18 mouse cellular contexts compared by ENCODE assay signal in the genomic region with DNA sequence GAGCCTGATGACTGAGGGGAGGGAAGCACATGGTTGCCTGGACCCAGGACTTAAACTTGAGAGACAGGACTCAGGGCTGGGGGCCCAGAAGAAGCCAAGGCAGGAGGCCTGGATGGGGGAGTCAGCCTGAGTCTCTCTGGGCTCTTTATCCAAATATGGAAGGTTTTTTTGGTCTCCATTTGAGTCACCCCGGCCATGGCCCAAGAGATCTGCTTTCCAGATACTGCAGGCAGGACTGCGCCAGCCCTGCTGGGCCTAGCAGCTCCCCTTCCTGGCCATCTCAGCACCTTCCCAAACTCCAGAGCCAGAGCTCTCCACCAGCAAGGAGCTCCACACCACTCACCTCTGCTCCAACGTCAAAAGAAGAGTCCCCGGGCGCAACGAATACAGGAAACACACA. TPM values are rescaled to one million over a fixed set of nuclear protein-coding genes. Genes with fewer than 3 reads are reported as not detected.
DNase-seq lines count a peak whose midpoint lies in the region; ATAC-seq and TF ChIP-seq lines count a peak whose summit lies in the region.
"Had no signal": no experiment of that assay in that cellular context is flagged by ENCODE, and none has a peak within 500 bp of the region (broad histone marks: within the 10 kb centered on the region; RNA-seq: fewer than 3 reads in every experiment).

No protein-coding gene starts in this region.

- H3K27me3 ChIP-seq in forebrain, embryonic 10.5 days (ENCODE audit: poor library complexity, severe bottlenecking): no peaks in the 10 kb centered on the region
- H3K27me3 ChIP-seq in forebrain, embryonic 14.5 days (replicated peaks; ENCODE audit: control insufficient read depth, insufficient read depth, low read length): no peaks in the 10 kb centered on the region
- H3K27me3 ChIP-seq in hindbrain, embryonic 10.5 days (ENCODE audit: insufficient read depth, poor library complexity, severe bottlenecking): no peaks in the 10 kb centered on the region
- H3K27me3 ChIP-seq in hindbrain, embryonic 12.5 days: no peaks in the 10 kb centered on the region
- H3K27me3 ChIP-seq in midbrain, embryonic 10.5 days (ENCODE audit: low read depth, poor library complexity, severe bottlenecking): no peaks in the 10 kb centered on the region
- no peaks in the 10 kb centered on the region for H3K27me3 ChIP-seq in midbrain, embryonic 14.5 days (ENCODE audit: control insufficient read depth, insufficient read depth, low read length)
- no peaks in the 10 kb centered on the region for H3K27me3 ChIP-seq in stomach, postnatal 0 days (ENCODE audit: control insufficient read depth, insufficient read depth, low read length)
- H3K27me3 ChIP-seq in midbrain, embryonic 11.5 days (ENCODE audit: control insufficient read depth, insufficient read depth, low read length): no peaks in the 10 kb centered on the region
- H3K27me3 ChIP-seq: forebrain, embryonic 13.5 days; liver, embryonic 13.5 days; midbrain, embryonic 15.5 days; neural tube, embryonic 12.5 days had no signal

- H3K4me2 ChIP-seq in forebrain, embryonic 14.5 days (ENCODE audit: low read length): no peak overlapping the region
- no peak overlapping the region for H3K4me2 ChIP-seq in hindbrain, embryonic 12.5 days (replicated peaks)
- H3K4me2 ChIP-seq in midbrain, embryonic 14.5 days (ENCODE audit: low read length): no peak overlapping the region
- H3K4me2 ChIP-seq in stomach, postnatal 0 days (replicated peaks; ENCODE audit: low read depth): no peak overlapping the region
- no peak overlapping the region for H3K4me2 ChIP-seq in midbrain, embryonic 11.5 days
- H3K4me2 ChIP-seq: forebrain, embryonic 13.5 days; liver, embryonic 13.5 days; midbrain, embryonic 15.5 days; neural tube, embryonic 12.5 days had no signal

- no peak for TF ChIP-seq EP300 in stomach, postnatal 0 days (optimal IDR thresholded peaks at IDR 0.05)

- peaks cover 98% of the 10 kb centered on the region for H3K36me3 ChIP-seq in forebrain, embryonic 10.5 days (replicated peaks)
- H3K36me3 ChIP-seq in forebrain, embryonic 14.5 days (ENCODE audit: control insufficient read depth, insufficient read depth, low read length): peaks cover 4% of the 10 kb centered on the region; the same call in 1 of the 2 replicates
- peaks cover 72% of the 10 kb centered on the region for H3K36me3 ChIP-seq in hindbrain, embryonic 10.5 days
- H3K36me3 ChIP-seq in hindbrain, embryonic 12.5 days: peaks cover 15% of the 10 kb centered on the region
- H3K36me3 ChIP-seq in midbrain, embryonic 10.5 days: peaks cover 82% of the 10 kb centered on the region
- H3K36me3 ChIP-seq in midbrain, embryonic 14.5 days (ENCODE audit: control insufficient read depth, insufficient read depth, low read length): no peaks in the 10 kb centered on the region
- H3K36me3 ChIP-seq in stomach, postnatal 0 days (ENCODE audit: control insufficient read depth, insufficient read depth, low read length): no peaks in the 10 kb centered on the region
- no peaks in the 10 kb centered on the region for H3K36me3 ChIP-seq in midbrain, embryonic 11.5 days (ENCODE audit: control insufficient read depth, insufficient read depth, low read length)
- H3K36me3 ChIP-seq: liver, embryonic 13.5 days; midbrain, embryonic 15.5 days had no signal

- DNase-seq in forebrain, embryonic 10.5 days (ENCODE audit: extremely low spot score, low spot score): no peak
- DNase-seq in forebrain, embryonic 14.5 days (ENCODE audit: low spot score): no peak
- no peak for DNase-seq in hindbrain, embryonic 10.5 days (ENCODE audit: low spot score)
- no peak for DNase-seq in midbrain, embryonic 10.5 days (ENCODE audit: low spot score)
- DNase-seq in midbrain, embryonic 14.5 days: no peak
- no peak for DNase-seq in stomach, postnatal 0 days (ENCODE audit: low spot score)
- DNase-seq in midbrain, embryonic 11.5 days (ENCODE audit: low spot score, missing footprints): no peak
- DNase-seq: B cell, adult 2 months; heart, postnatal 36 days; kidney, adult 18-20 months; liver, embryonic 13.5 days; lung, postnatal 14 days; retina, postnatal 1 day; spleen, adult 18-20 months had no signal

- WGBS in forebrain, embryonic 10.5 days: 92% methylated on average over 6 of the region's 6 CpGs
- WGBS in forebrain, embryonic 14.5 days: 90% methylated on average over 6 of the region's 6 CpGs
- 91% methylated on average over 6 of the region's 6 CpGs for WGBS in hindbrain, embryonic 10.5 days
- WGBS in hindbrain, embryonic 12.5 days: 80% methylated on average over 6 of the region's 6 CpGs
- WGBS in midbrain, embryonic 10.5 days: 85% methylated on average over 6 of the region's 6 CpGs
- 93% methylated on average over 6 of the region's 6 CpGs for WGBS in midbrain, embryonic 14.5 days
- WGBS in stomach, postnatal 0 days: 50% methylated on average over 6 of the region's 6 CpGs
- WGBS in midbrain, embryonic 11.5 days: 92% methylated on average over 6 of the region's 6 CpGs

- ATAC-seq in forebrain, embryonic 14.5 days: no peak
- no peak for ATAC-seq in hindbrain, embryonic 12.5 days (ENCODE audit: low FRiP score)
- ATAC-seq in midbrain, embryonic 14.5 days (ENCODE audit: low FRiP score, low TSS enrichment): no peak
- ATAC-seq in stomach, postnatal 0 days (ENCODE audit: low FRiP score, low TSS enrichment): no peak
- ATAC-seq in midbrain, embryonic 11.5 days (ENCODE audit: low FRiP score): no peak
- ATAC-seq: forebrain, embryonic 13.5 days; midbrain, embryonic 15.5 days had no signal

- H3K27ac ChIP-seq in forebrain, embryonic 10.5 days: 0 out of 2 replicates have a peak overlapping the region, but pooled peaks have one; percentile 18
- H3K27ac ChIP-seq in forebrain, embryonic 14.5 days (ENCODE audit: low read depth, low read length): no peak overlapping the region
- 0 out of 2 replicates have a peak overlapping the region, but pooled peaks have one; percentile 14 for H3K27ac ChIP-seq in hindbrain, embryonic 10.5 days
- H3K27ac ChIP-seq in hindbrain, embryonic 12.5 days: no peak overlapping the region
- H3K27ac ChIP-seq in midbrain, embryonic 10.5 days (replicated peaks): 0 out of 2 replicates have a peak overlapping the region, but pooled peaks have one; percentile 19
- no peak overlapping the region for H3K27ac ChIP-seq in midbrain, embryonic 14.5 days (replicated peaks; ENCODE audit: low read depth, low read length)
- H3K27ac ChIP-seq in stomach, postnatal 0 days (replicated peaks): peak overlapping the region; percentile 82
- no peak overlapping the region for H3K27ac ChIP-seq in midbrain, embryonic 11.5 days (ENCODE audit: low read depth, low read length)
- H3K27ac ChIP-seq: forebrain, embryonic 13.5 days; liver, embryonic 13.5 days; midbrain, embryonic 15.5 days; neural tube, embryonic 12.5 days had no signal

- no peak for TF ChIP-seq CTCF in stomach, postnatal 0 days (IDR thresholded peaks at IDR 0.05; ENCODE audit: low read depth)

- no peak overlapping the region for H3K9ac ChIP-seq in forebrain, embryonic 14.5 days (ENCODE audit: low read length)
- no peak overlapping the region for H3K9ac ChIP-seq in hindbrain, embryonic 12.5 days
- H3K9ac ChIP-seq in midbrain, embryonic 14.5 days (replicated peaks; ENCODE audit: low read length): no peak overlapping the region
- H3K9ac ChIP-seq in stomach, postnatal 0 days (ENCODE audit: low read length): no peak overlapping the region
- H3K9ac ChIP-seq in midbrain, embryonic 11.5 days (ENCODE audit: low read length): no peak overlapping the region
- H3K9ac ChIP-seq: forebrain, embryonic 13.5 days; liver, embryonic 13.5 days; midbrain, embryonic 15.5 days; neural tube, embryonic 12.5 days had no signal

- H3K4me3 ChIP-seq in forebrain, embryonic 10.5 days: no peak overlapping the region
- no peak overlapping the region for H3K4me3 ChIP-seq in forebrain, embryonic 14.5 days (ENCODE audit: low read depth, low read length)
- no peak overlapping the region for H3K4me3 ChIP-seq in hindbrain, embryonic 10.5 days
- no peak overlapping the region for H3K4me3 ChIP-seq in hindbrain, embryonic 12.5 days
- no peak overlapping the region for H3K4me3 ChIP-seq in midbrain, embryonic 10.5 days
- H3K4me3 ChIP-seq in midbrain, embryonic 14.5 days (replicated peaks; ENCODE audit: low read depth, low read length): no peak overlapping the region
- no peak overlapping the region for H3K4me3 ChIP-seq in stomach, postnatal 0 days (ENCODE audit: low read depth, low read length)
- H3K4me3 ChIP-seq in midbrain, embryonic 11.5 days (ENCODE audit: low read depth, low read length): no peak overlapping the region
- H3K4me3 ChIP-seq: forebrain, embryonic 13.5 days; liver, embryonic 13.5 days; midbrain, embryonic 15.5 days; neural tube, embryonic 12.5 days had no signal

- H3K9me3 ChIP-seq in forebrain, embryonic 10.5 days: no peaks in the 10 kb centered on the region
- no peaks in the 10 kb centered on the region for H3K9me3 ChIP-seq in forebrain, embryonic 14.5 days (replicated peaks; ENCODE audit: control insufficient read depth, low read length)
- H3K9me3 ChIP-seq in hindbrain, embryonic 10.5 days: no peaks in the 10 kb centered on the region
- no peaks in the 10 kb centered on the region for H3K9me3 ChIP-seq in hindbrain, embryonic 12.5 days (replicated peaks)
- no peaks in the 10 kb centered on the region for H3K9me3 ChIP-seq in midbrain, embryonic 10.5 days (replicated peaks)
- H3K9me3 ChIP-seq in midbrain, embryonic 14.5 days (ENCODE audit: control insufficient read depth, low read length): no peaks in the 10 kb centered on the region
- no peaks in the 10 kb centered on the region for H3K9me3 ChIP-seq in stomach, postnatal 0 days (ENCODE audit: control insufficient read depth, low read length)
- no peaks in the 10 kb centered on the region for H3K9me3 ChIP-seq in midbrain, embryonic 11.5 days (ENCODE audit: control insufficient read depth, low read length)
- H3K9me3 ChIP-seq: forebrain, embryonic 13.5 days; liver, embryonic 13.5 days; midbrain, embryonic 15.5 days; neural tube, embryonic 12.5 days had no signal

- peaks cover 77% of the 10 kb centered on the region for H3K4me1 ChIP-seq in forebrain, embryonic 10.5 days
- peaks cover 14% of the 10 kb centered on the region for H3K4me1 ChIP-seq in forebrain, embryonic 14.5 days (ENCODE audit: control insufficient read depth, insufficient read depth, low read length)
- H3K4me1 ChIP-seq in hindbrain, embryonic 10.5 days (replicated peaks): peaks cover 80% of the 10 kb centered on the region
- peaks cover 48% of the 10 kb centered on the region for H3K4me1 ChIP-seq in hindbrain, embryonic 12.5 days
- peaks cover 68% of the 10 kb centered on the region for H3K4me1 ChIP-seq in midbrain, embryonic 10.5 days
- peaks cover 9% of the 10 kb centered on the region for H3K4me1 ChIP-seq in midbrain, embryonic 14.5 days (ENCODE audit: control insufficient read depth, insufficient read depth, low read length)
- peaks cover 20% of the 10 kb centered on the region for H3K4me1 ChIP-seq in stomach, postnatal 0 days (replicated peaks; ENCODE audit: control insufficient read depth, insufficient read depth)
- peaks cover 24% of the 10 kb centered on the region for H3K4me1 ChIP-seq in midbrain, embryonic 11.5 days (ENCODE audit: control insufficient read depth, insufficient read depth, low read length)

RNA-seq across cellular contexts. Expression of gene Arhgef17, which starts 15.4 kb away (rescaled TPM):
- 6.5 TPM in 2 replicates for polyA plus RNA-seq in forebrain, embryonic 10.5 days (2016; fragmentation: Nextera tagmentation; extraction: Ambion mirVana)
- 8.0 and 8.8 TPM in 2 replicates for polyA plus RNA-seq in forebrain, embryonic 14.5 days (2014; fragmentation: Nextera tagmentation; extraction: Ambion mirVana)
- 6.7 and 8.2 TPM in 2 replicates for polyA plus RNA-seq in hindbrain, embryonic 10.5 days (2016; fragmentation: Nextera tagmentation; extraction: Ambion mirVana)
- polyA plus RNA-seq in hindbrain, embryonic 12.5 days (2016; fragmentation: Nextera tagmentation; extraction: Ambion mirVana): 9.1 and 9.6 TPM in 2 replicates
- polyA plus RNA-seq in midbrain, embryonic 10.5 days (2016; fragmentation: Nextera tagmentation; extraction: Ambion mirVana): 6.4 and 7.1 TPM in 2 replicates
- polyA plus RNA-seq in midbrain, embryonic 14.5 days (2014; fragmentation: Nextera tagmentation; extraction: Ambion mirVana): 12.1 and 13.2 TPM in 2 replicates
- polyA plus RNA-seq in stomach, postnatal 0 days (2015; fragmentation: Nextera tagmentation; extraction: Ambion mirVana): 2.2 and 2.7 TPM in 2 replicates
- 6.8 and 6.9 TPM in 2 replicates for polyA plus RNA-seq in midbrain, embryonic 11.5 days (2014; fragmentation: Nextera tagmentation; extraction: Ambion mirVana)

RNA-seq across cellular contexts. Expression of gene Relt, which starts 53.3 kb away (rescaled TPM):
- 5.0 and 5.7 TPM in 2 replicates for polyA plus RNA-seq in forebrain, embryonic 10.5 days (2016; fragmentation: Nextera tagmentation; extraction: Ambion mirVana)
- polyA plus RNA-seq in forebrain, embryonic 14.5 days (2014; fragmentation: Nextera tagmentation; extraction: Ambion mirVana): 2.6 TPM in 2 replicates
- 3.6 and 4.8 TPM in 2 replicates for polyA plus RNA-seq in hindbrain, embryonic 10.5 days (2016; fragmentation: Nextera tagmentation; extraction: Ambion mirVana)
- polyA plus RNA-seq in hindbrain, embryonic 12.5 days (2016; fragmentation: Nextera tagmentation; extraction: Ambion mirVana): 3.6 and 4.5 TPM in 2 replicates
- 4.3 and 5.2 TPM in 2 replicates for polyA plus RNA-seq in midbrain, embryonic 10.5 days (2016; fragmentation: Nextera tagmentation; extraction: Ambion mirVana)
- 3.9 and 4.5 TPM in 2 replicates for polyA plus RNA-seq in midbrain, embryonic 14.5 days (2014; fragmentation: Nextera tagmentation; extraction: Ambion mirVana)
- 0.71 and 1.2 TPM in 2 replicates for polyA plus RNA-seq in stomach, postnatal 0 days (2015; fragmentation: Nextera tagmentation; extraction: Ambion mirVana)
- 1.7 and 2.2 TPM in 2 replicates for polyA plus RNA-seq in midbrain, embryonic 11.5 days (2014; fragmentation: Nextera tagmentation; extraction: Ambion mirVana)

RNA-seq across cellular contexts. Expression of gene P2ry6, which starts 57.9 kb away (rescaled TPM):
- polyA plus RNA-seq in forebrain, embryonic 10.5 days (2016; fragmentation: Nextera tagmentation; extraction: Ambion mirVana): 1.5 and 2.0 TPM in 2 replicates
- polyA plus RNA-seq in forebrain, embryonic 14.5 days (2014; fragmentation: Nextera tagmentation; extraction: Ambion mirVana): 2.3 and 3.2 TPM in 2 replicates
- polyA plus RNA-seq in hindbrain, embryonic 10.5 days (2016; fragmentation: Nextera tagmentation; extraction: Ambion mirVana): 2.3 and 3.3 TPM in 2 replicates
- polyA plus RNA-seq in hindbrain, embryonic 12.5 days (2016; fragmentation: Nextera tagmentation; extraction: Ambion mirVana): 2.8 and 3.1 TPM in 2 replicates
- 1.8 and 2.4 TPM in 2 replicates for polyA plus RNA-seq in midbrain, embryonic 10.5 days (2016; fragmentation: Nextera tagmentation; extraction: Ambion mirVana)
- 1.8 and 2.7 TPM in 2 replicates for polyA plus RNA-seq in midbrain, embryonic 14.5 days (2014; fragmentation: Nextera tagmentation; extraction: Ambion mirVana)
- polyA plus RNA-seq in stomach, postnatal 0 days (2015; fragmentation: Nextera tagmentation; extraction: Ambion mirVana): 6.1 and 6.4 TPM in 2 replicates
- polyA plus RNA-seq in midbrain, embryonic 11.5 days (2014; fragmentation: Nextera tagmentation; extraction: Ambion mirVana): 1.6 and 2.4 TPM in 2 replicates

Comparison
In these comparisons a context has a peak if more than half of its experiments do, and no peak if none do; other contexts are left out.
1. H3K27ac ChIP-seq: peak in forebrain, embryonic 10.5 days (single experiment), hindbrain, embryonic 10.5 days (single experiment), midbrain, embryonic 10.5 days (single experiment) and stomach, postnatal 0 days (single experiment); none in forebrain, embryonic 14.5 days (single experiment), hindbrain, embryonic 12.5 days (single experiment), midbrain, embryonic 14.5 days (single experiment) and midbrain, embryonic 11.5 days (single experiment).